Mouse (Mus musculus) kidney, adult 2 months (tissue): ENCODE measurements around the gene Lrmda. TPM values are rescaled to one million over a fixed set of nuclear protein-coding genes. Genes with fewer than 3 reads are reported as not detected.

Source experiments
- DNase-seq: peaks from one replicate; pipeline ENCODE4 v3.0.0; 2021
- H3K27ac ChIP-seq: fragments of 200-500 bp; 2 replicates; pipeline ENCODE4 v1.5.1; 2012; ENCODE audit warnings: low read depth, low read length, control low read depth, inconsistent platforms; ENCODE audit not compliant: insufficient read depth
- H3K27me3 ChIP-seq: fragments of 200-500 bp; replicated peaks from 2 replicates; pipeline ENCODE4 v1.6.1; 2012; ENCODE audit warnings: mild to moderate bottlenecking, moderate library complexity, low read length, inconsistent platforms; ENCODE audit not compliant: control insufficient read depth, insufficient read depth
- H3K36me3 ChIP-seq: fragments of 200-500 bp; 2 replicates; pipeline ENCODE4 v1.6.1; 2012; ENCODE audit warnings: mild to moderate bottlenecking, moderate library complexity, low read length, inconsistent platforms; ENCODE audit not compliant: control insufficient read depth, insufficient read depth
- H3K4me1 ChIP-seq: fragments of 200-500 bp; 2 replicates; pipeline ENCODE4 v1.6.1; 2011; ENCODE audit warnings: low read length; ENCODE audit not compliant: control insufficient read depth, insufficient read depth
- H3K4me3 ChIP-seq: fragments of 200-500 bp; 2 replicates; pipeline ENCODE4 v1.5.1; 2011; ENCODE audit warnings: mild to moderate bottlenecking, low read depth, low read length, control low read depth; ENCODE audit not compliant: insufficient read depth
- CTCF ChIP-seq: fragments of 200-500 bp; conservative IDR thresholded peaks from 2 replicates; pipeline ENCODE4 v1.5.1; 2011; ENCODE audit warnings: low read depth, mild to moderate bottlenecking, control low read depth, low read length, moderate library complexity, mixed read lengths; ENCODE audit not compliant: insufficient read depth, insufficient read length
- POLR2A ChIP-seq: fragments of 200-500 bp; IDR thresholded peaks from one replicate; pipeline ENCODE4 v1.6.1; 2011; ENCODE audit warnings: low read depth, low read length, control low read depth
- WGBS: fragments of 180-500 bp; shearing (Covaris S2); methylation state at CpG from one replicate; pipeline ENCODE4 v1.1.7; 2018; 5-methylcytosine and 5-hydroxymethylcytosine counted together
- polyA plus RNA-seq: library from polyadenylated mRNA; depleted of rRNA; stranded (reverse); fragments of >200 nt; gene quantifications from 2 replicates; pipeline ENCODE4 v1.2.3, GENCODE M21; 2012

Lrmda gene
- polyA plus RNA-seq, 1 experiment, result 3.3 TPM

DNA sequence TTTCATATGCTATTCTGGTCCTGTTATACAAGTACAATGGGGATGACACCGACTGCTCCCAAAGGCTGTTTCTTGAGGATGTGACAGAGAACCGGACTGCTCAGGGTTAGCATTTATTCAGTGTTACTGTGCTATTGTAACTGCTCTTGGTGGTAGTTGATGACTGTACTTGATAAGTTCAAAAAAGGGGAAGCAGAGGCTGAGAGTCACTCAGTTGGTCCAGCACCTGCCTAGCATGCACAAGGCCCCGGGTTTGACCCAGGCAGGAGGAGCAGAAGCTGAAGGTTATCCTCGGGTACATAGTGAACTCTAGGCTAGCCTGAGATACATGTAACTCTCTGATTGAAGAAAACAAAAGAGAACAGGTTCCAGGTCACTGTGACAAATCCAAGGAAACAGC lies 4.0 kb downstream of the Lrmda start:
- Histone ChIP-seq H3K4me1 (no peaks in the 10 kb centered on the region; the same call in 1 of the 2 replicates), H3K4me3 (no peak overlapping the region), H3K27ac (no peak overlapping the region), H3K36me3 (no peaks in the 10 kb centered on the region), H3K27me3 (no peaks in the 10 kb centered on the region)
- TF ChIP-seq CTCF (no peak), POLR2A (no peak)
- WGBS, result 89% methylated on average over 4 of the region's 4 CpGs
- no peak for DNase-seq

DNA sequence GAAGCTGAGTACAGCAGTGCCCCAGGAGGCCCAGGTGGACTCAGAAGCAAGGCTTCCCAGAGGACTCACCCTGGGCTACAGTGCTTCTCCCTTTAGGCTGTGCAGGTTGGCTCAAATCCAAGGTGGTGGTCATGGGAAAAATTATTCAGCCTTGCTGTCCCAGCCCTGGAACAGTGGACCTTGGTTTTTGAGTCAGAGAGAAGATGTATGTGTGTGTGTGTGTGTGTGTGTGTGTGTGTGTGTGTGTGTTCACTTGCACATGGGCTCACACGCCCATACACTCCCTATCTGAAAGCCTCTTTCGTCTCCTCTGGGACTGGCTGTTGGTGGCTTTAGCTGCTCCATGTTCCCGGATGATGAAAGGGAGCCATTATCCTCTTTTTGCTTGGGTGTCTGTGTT lies 16.4 kb downstream of the Lrmda start:
- TF ChIP-seq POLR2A (no peak), CTCF (no peak)
- no peaks in the 10 kb centered on the region for H3K36me3 ChIP-seq
- no peak overlapping the region for H3K27ac ChIP-seq
- H3K4me3 ChIP-seq, result no peak overlapping the region
- 0 out of 2 replicates have a peak, but pooled peaks cover 3% of the 10 kb centered on the region for H3K4me1 ChIP-seq
- 58% methylated on average over 3 of the region's 3 CpGs for WGBS
- no peaks in the 10 kb centered on the region for H3K27me3 ChIP-seq
- DNase-seq, result peak; percentile 31

DNA sequence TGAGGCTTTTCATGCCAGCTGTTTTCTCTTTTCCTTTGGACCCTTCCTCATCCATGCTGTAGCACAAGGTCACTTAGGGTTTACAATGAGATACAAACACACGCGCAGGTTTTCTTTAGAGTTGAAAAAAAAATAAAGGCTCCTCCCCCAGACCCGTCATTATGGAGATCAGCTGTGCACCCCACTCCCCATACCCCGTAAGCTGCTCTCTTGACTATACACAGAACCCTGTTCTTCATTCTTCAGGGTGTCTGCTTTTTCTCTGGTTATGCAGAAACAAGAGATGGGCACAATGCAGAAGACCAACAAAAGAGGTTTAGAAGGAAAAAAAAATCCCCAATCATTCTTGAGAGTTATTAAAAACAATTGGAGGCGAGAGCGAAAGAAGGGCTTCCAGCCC lies 16.8 kb downstream of the Lrmda start:
- H3K27ac ChIP-seq, result no peak overlapping the region
- 0 out of 2 replicates have a peak, but pooled peaks cover 3% of the 10 kb centered on the region for H3K4me1 ChIP-seq
- 77% methylated on average over 6 of the region's 6 CpGs for WGBS
- no peak overlapping the region for H3K4me3 ChIP-seq
- H3K27me3 ChIP-seq, result no peaks in the 10 kb centered on the region
- TF ChIP-seq POLR2A (no peak), CTCF (no peak)
- no peaks in the 10 kb centered on the region for H3K36me3 ChIP-seq
- DNase-seq, result no peak

DNA sequence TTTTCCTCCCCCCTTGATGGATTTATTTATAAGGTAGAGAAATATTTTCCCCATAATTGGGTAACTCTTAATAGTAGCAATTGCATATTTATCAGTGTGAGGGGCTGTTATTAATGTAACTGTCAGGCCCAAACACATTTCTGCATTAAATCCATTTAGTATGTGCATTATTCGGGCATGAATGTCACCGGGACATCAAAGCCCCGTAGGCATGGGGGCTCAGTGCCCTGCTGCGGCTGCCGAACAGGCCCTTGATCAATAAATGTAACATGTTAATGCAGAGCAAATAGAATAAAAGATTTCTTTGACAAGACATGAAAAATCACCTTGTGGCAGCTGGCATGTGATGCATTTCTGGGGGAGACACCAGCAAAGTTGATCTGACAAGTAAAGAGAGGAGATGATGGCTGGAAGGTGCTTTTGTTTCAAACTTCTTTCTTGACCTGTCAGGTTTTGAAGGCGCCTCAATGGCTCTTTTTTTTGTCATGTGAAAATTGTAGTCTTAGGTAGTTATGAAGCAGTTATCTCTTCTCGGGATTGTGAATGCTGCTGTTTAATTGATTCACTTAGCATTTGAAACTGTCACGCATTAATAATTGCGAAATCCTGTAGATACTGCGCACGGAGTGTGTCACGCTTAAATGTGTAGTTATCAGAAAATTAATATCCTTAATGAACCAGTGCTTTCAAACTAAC lies 17.4 kb downstream of the Lrmda start:
- Histone ChIP-seq H3K4me1 (0 out of 2 replicates have a peak, but pooled peaks cover 3% of the 10 kb centered on the region), H3K36me3 (no peaks in the 10 kb centered on the region), H3K27ac (no peak overlapping the region), H3K27me3 (no peaks in the 10 kb centered on the region), H3K4me3 (no peak overlapping the region)
- DNase-seq, result no peak
- TF ChIP-seq CTCF (no peak), POLR2A (no peak)
- 87% methylated on average over 12 of the region's 12 CpGs for WGBS

DNA sequence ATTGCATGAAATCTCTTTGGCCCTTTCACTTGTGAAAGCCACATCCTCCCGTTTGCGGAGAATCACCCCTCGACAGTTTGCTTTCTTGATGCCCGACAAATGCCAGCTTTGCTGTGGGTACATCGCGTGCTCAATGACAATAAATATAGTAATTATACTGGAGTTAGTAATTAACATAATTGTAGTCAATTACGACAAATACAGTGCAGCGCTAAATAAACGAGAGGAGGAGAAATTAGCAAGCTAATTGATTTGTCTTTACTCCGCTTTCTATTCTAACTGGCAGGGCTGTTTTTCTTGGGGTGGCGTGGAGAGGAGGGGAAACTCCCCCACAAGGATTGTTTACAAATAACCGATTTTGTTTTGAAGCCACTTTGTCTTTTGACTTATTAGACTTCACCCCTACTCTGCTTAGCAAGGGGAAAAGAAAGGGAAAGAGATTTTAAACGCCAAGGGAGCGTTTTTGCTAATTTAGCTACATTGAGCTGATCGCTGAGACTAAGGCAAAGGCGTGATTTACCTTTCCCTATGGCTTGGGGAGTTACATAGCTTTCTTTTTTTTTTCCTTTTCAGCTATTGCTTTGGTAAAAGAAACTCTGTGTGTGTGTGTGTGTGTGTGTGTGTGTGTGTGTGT lies 18.1 kb downstream of the Lrmda start:
- Histone ChIP-seq H3K36me3 (no peaks in the 10 kb centered on the region), H3K4me1 (0 out of 2 replicates have a peak, but pooled peaks cover 3% of the 10 kb centered on the region), H3K4me3 (no peak overlapping the region), H3K27me3 (no peaks in the 10 kb centered on the region), H3K27ac (no peak overlapping the region)
- WGBS, result 79% methylated on average over 16 of the region's 16 CpGs
- DNase-seq, result no peak
- no peak for TF ChIP-seq POLR2A
- TF ChIP-seq CTCF, result no peak

DNA sequence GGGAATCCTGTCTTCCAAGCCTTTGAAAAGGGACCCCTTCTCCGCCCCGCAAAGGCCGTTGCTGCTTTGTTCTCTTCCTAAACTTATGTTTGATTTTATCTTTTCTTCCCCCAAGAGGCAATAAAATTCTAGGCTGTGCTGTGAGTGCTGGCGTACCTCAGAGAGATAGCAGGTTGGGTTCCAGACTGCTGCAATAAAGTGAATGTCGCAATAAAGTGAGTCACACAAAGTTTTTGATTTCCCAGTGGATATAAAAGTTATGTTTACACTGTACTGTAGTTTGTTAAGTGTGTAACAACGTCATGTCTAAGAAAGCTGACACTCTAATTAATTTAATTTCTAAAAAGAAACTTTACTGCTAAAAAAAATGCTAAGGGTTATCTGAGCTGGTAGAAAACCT lies 22.6 kb downstream of the Lrmda start:
- no peak overlapping the region for H3K4me3 ChIP-seq
- no peak overlapping the region for H3K27ac ChIP-seq
- H3K36me3 ChIP-seq, result no peaks in the 10 kb centered on the region
- H3K4me1 ChIP-seq, result no peaks in the 10 kb centered on the region
- no peaks in the 10 kb centered on the region for H3K27me3 ChIP-seq
- no peak for TF ChIP-seq POLR2A
- TF ChIP-seq CTCF, result no peak
- 90% methylated on average over 6 of the region's 6 CpGs for WGBS
- no peak for DNase-seq

DNA sequence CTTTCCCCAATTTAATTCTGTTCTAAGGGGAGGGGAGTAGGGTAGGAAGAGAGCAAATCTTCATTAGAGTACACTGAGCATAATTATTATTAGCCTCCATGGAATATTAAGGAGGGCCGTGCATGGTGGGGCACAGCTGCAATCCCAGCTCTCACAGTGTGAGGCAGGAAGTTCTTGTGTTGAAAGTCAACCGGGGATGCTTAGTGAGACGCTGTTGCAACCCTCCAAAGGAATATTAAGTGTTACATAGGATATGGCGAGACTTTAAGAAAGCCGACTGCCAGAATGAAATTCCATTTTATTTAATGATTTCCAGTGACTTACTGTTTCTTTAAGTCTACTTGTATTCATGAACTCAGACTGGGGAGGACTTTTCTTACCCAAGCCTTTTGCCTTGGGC lies 23.9 kb downstream of the Lrmda start:
- TF ChIP-seq CTCF, result no peak
- TF ChIP-seq POLR2A, result no peak
- WGBS, result 87% methylated on average over 5 of the region's 5 CpGs
- Histone ChIP-seq H3K4me3 (no peak overlapping the region), H3K4me1 (no peaks in the 10 kb centered on the region), H3K27ac (no peak overlapping the region), H3K27me3 (no peaks in the 10 kb centered on the region), H3K36me3 (no peaks in the 10 kb centered on the region)
- DNase-seq, result no peak

DNA sequence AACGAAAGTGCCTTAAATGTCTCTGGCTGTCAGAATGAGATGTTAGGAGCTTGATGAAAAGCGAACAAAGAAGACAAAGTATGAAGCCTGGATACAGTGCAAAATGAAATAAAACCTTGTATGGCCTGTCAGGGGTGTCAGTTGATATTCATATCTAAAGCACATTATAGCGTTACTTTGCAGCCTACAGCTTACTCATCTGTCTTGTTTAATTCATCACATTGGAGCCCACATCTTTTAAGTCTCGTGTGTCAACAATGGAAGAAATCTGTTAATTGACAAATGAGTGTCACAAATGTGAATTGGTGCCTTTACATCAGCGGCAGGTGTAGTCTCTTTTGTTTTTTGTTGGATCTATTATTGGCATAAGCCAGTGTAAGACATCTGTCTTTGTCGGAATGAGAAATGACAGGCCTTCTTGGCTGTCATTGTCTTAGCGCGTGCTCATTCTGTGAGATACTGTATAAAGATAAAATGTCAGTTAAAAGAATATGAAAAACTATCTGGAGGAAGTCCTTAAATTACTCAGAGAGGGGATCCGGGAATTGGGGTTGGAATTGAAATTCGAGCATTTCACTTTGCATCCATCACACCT lies 26.8 kb downstream of the Lrmda start:
- WGBS, result 93% methylated on average over 10 of the region's 10 CpGs
- TF ChIP-seq CTCF (no peak), POLR2A (no peak)
- Histone ChIP-seq H3K4me1 (no peaks in the 10 kb centered on the region), H3K27ac (no peak overlapping the region), H3K36me3 (no peaks in the 10 kb centered on the region), H3K4me3 (no peak overlapping the region), H3K27me3 (no peaks in the 10 kb centered on the region)
- no peak for DNase-seq
